In genomic region chr6:32587136-32588009, GRCm38 (mm10) we compare ENCODE assay signal across 8 mouse cellular contexts. TPM values are rescaled to one million over a fixed set of nuclear protein-coding genes. Genes with fewer than 3 reads are reported as not detected.
DNase-seq lines count a peak whose midpoint lies in the region; ATAC-seq and TF ChIP-seq lines count a peak whose summit lies in the region.

No protein-coding gene starts in this region.

- no peaks in the 10 kb centered on the region for H3K36me3 ChIP-seq in limb, embryonic 11.5 days (ENCODE audit: control insufficient read depth, insufficient read depth, low read length)
- no peaks in the 10 kb centered on the region for H3K36me3 ChIP-seq in midbrain, embryonic 16.5 days (ENCODE audit: control insufficient read depth, insufficient read depth, low read length)

- no peaks in the 10 kb centered on the region for H3K9me3 ChIP-seq in limb, embryonic 11.5 days (ENCODE audit: control insufficient read depth, low read length)
- no peaks in the 10 kb centered on the region for H3K9me3 ChIP-seq in midbrain, embryonic 16.5 days (replicated peaks; ENCODE audit: control insufficient read depth, low read length, poor library complexity, severe bottlenecking)

- DNase-seq in layer of hippocampus, adult 11-12 months (ENCODE audit: low spot score), result peak; percentile 70
- DNase-seq in layer of hippocampus, adult 9-10 months (ENCODE audit: low spot score), result no peak
- DNase-seq in gastrocnemius, postnatal 4 days (ENCODE audit: low spot score in 2 of 2), result peak; percentile 24 to 25
- peak; percentile 68 for DNase-seq in kidney, adult 18-20 months
- DNase-seq in limb, embryonic 11.5 days (ENCODE audit: low spot score), result peak; percentile 59
- DNase-seq in urinary bladder, postnatal 36 days (ENCODE audit: low spot score in 2 of 2), result peak; percentile 4 to 10

- 0% methylated on average over 73 of the region's 82 CpGs for WGBS in limb, embryonic 11.5 days
- WGBS in midbrain, embryonic 16.5 days, result under 1% methylated on average over 73 of the region's 82 CpGs

- peaks cover 4% of the 10 kb centered on the region; the same call in 1 of the 2 replicates for H3K4me1 ChIP-seq in cortical plate, adult 2 months (ENCODE audit: control insufficient read depth, insufficient read depth, low read length)
- peaks cover 15% of the 10 kb centered on the region for H3K4me1 ChIP-seq in limb, embryonic 11.5 days (ENCODE audit: control insufficient read depth, insufficient read depth, low read length)
- H3K4me1 ChIP-seq in midbrain, embryonic 16.5 days (ENCODE audit: control insufficient read depth, insufficient read depth, low read length), result peaks cover 23% of the 10 kb centered on the region

- H3K27me3 ChIP-seq in limb, embryonic 11.5 days (ENCODE audit: control insufficient read depth, insufficient read depth, low read length), result peaks cover 38% of the 10 kb centered on the region
- peaks cover 8% of the 10 kb centered on the region for H3K27me3 ChIP-seq in midbrain, embryonic 16.5 days (ENCODE audit: control insufficient read depth, insufficient read depth, low read depth, low read length)

- TF ChIP-seq CTCF in cortical plate, adult 2 months (IDR thresholded peaks at IDR 0.05; ENCODE audit: extremely low read depth, insufficient read depth, low read length), result no peak

- H3K4me2 ChIP-seq in limb, embryonic 11.5 days (ENCODE audit: low read depth, severe bottlenecking), result peak overlapping the region; percentile 99
- peak overlapping the region; percentile 78 for H3K4me2 ChIP-seq in midbrain, embryonic 16.5 days (ENCODE audit: low read length)

- peak overlapping the region; percentile 74 for H3K9ac ChIP-seq in limb, embryonic 11.5 days (ENCODE audit: low read length)
- peak overlapping the region; percentile 94 for H3K9ac ChIP-seq in midbrain, embryonic 16.5 days (ENCODE audit: low read depth, low read length)

- TF ChIP-seq POLR2A in cortical plate, adult 2 months (IDR thresholded peaks at IDR 0.05; ENCODE audit: extremely low read depth, insufficient read depth, low read length), result no peak

- H3K27ac ChIP-seq in cortical plate, adult 2 months (ENCODE audit: insufficient read depth, low read length), result peak overlapping the region; percentile 97
- no peak overlapping the region; the same call in 1 of the 2 replicates for H3K27ac ChIP-seq in limb, embryonic 11.5 days (replicated peaks; ENCODE audit: low read depth, low read length)
- H3K27ac ChIP-seq in midbrain, embryonic 16.5 days (ENCODE audit: low read length), result peak overlapping the region; percentile 90

- ATAC-seq in limb, embryonic 11.5 days (ENCODE audit: insufficient number of reproducible peaks, low FRiP score, low TSS enrichment, low read depth), result 0 out of 2 replicates have a peak, but pooled peaks have one; percentile 22
- ATAC-seq in midbrain, embryonic 16.5 days, result peak; percentile 47

- peak overlapping the region; percentile 83 for H3K4me3 ChIP-seq in cortical plate, adult 2 months (ENCODE audit: insufficient read depth, low read length)
- peak overlapping the region; percentile 73 for H3K4me3 ChIP-seq in limb, embryonic 11.5 days (ENCODE audit: low read depth, low read length)
- H3K4me3 ChIP-seq in midbrain, embryonic 16.5 days (ENCODE audit: low read depth, low read length), result peak overlapping the region; percentile 85

RNA-seq across cellular contexts. Expression of gene Plxna4, which starts 0.6 kb away (rescaled TPM):
- 14.9 and 17.5 TPM in 2 replicates for polyA plus RNA-seq in cortical plate, adult 2 months (2012; rRNA removed)
- 1 to 10 TPM; 7.1 to 7.9 TPM for total RNA-seq in gastrocnemius, postnatal 4 days (2021)
- 4.1 and 4.5 TPM in 2 replicates for polyA plus RNA-seq in limb, embryonic 11.5 days (2014; fragmentation: Nextera tagmentation; extraction: Ambion mirVana)
- polyA plus RNA-seq in midbrain, embryonic 16.5 days (2015; fragmentation: Nextera tagmentation; extraction: Ambion mirVana), result 11.7 and 14.0 TPM in 2 replicates
